Mouse (Mus musculus) telencephalon, adult 2 months (tissue): ENCODE measurements around the gene Gsta2.
"Not testable (repeated sequence)": the region's sequence is repeated elsewhere in the genome, so short reads cannot be mapped to it uniquely, and the experiment has no call there.

Source experiments
- DNase-seq: peaks from one replicate; pipeline ENCODE4 v3.0.0-alpha.2; 2011; ENCODE audit warnings: low read depth, low spot score

The Gsta2 gene

DNA sequence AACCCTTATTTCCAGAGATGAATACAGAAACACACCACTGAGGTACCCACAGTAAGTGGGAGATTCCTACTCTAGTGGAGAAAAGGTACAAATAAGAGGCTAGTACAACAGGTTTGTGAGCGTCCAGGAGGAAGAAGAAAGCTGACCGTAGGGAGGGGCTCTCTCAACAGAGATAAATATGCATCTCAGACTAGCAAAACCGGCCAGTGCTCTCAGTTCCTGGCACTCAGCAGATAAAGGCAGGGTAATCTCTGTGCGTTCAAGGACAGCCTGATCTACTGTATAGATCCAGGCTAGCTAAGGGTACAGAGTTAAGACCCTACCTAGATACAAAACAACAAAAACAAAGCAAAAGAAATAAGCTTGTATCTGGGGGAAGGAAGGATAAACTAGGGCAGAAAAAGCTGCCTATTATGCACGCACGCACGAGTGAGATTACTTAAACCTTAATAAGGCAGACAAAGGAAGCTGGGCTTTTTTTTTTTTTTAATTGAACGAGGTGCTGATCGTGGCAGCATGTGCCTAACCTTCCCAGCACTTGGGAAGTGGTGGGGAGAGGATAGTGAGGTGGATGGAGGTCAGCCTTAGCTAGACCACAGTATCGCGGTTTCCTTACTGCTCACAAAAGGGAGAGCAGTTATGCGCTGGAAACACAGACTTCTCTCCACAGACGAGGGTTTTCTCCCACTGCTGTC lies 10.4 kb upstream of the Gsta2 start:
- DNase-seq: no peak

DNA sequence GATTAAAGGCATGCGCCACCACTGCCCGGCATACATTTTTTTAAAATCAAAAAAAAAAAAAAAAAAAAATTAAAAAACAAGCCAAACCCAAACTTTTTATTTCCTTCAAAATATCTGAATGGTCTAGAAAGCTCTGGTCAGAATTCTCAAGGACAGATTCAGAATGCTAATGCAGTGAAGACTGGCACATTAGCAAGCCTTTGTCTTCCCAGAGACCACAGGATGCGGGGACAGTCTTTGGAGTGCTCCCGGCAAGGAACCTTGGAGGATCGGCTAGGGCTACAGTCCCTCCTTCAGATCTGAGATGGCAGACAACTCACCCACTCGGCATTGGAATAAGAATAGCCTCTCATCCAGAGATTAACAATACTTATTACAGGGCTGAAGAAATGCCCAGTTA lies 9.1 kb upstream of the Gsta2 start:
- no peak for DNase-seq

DNA sequence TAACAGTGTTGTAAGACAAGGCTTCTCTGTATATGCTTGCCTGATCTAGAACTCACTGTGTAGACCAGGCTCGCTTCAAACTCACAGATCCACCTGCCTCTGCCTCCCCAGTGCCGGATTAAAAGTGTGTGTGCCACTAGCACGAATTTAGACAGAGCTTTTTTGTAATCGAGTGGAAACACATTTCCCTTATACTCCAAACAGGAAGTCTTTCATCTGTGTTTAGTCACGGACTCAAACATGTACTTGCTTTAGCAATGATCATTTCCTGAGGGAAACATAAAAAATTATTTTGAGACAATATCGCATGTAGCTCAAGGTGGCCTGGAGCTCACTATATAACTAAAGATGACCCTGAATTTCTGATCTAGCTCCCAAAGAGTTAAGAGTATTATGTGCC lies 7.8 kb upstream of the Gsta2 start:
- DNase-seq: no peak

DNA sequence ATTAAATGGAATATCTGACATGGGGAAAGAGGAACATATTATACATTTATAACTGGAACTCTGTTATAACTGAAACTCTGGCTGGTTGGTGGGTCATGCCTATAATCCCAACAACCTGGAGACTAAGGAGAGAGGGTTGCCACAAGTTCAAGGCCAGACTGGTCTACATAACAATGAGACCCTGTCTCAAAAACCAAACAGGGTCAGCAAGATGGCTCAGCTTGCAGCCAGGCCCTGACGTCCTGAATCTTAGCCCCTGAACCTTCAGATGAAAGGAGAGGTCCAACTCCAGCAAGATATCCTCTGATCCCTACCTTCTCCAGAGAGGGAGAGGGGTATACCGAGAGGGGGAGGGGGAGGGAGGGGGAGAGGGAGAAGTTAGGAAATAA lies 4.9 kb upstream of the Gsta2 start:
- no peak for DNase-seq

DNA sequence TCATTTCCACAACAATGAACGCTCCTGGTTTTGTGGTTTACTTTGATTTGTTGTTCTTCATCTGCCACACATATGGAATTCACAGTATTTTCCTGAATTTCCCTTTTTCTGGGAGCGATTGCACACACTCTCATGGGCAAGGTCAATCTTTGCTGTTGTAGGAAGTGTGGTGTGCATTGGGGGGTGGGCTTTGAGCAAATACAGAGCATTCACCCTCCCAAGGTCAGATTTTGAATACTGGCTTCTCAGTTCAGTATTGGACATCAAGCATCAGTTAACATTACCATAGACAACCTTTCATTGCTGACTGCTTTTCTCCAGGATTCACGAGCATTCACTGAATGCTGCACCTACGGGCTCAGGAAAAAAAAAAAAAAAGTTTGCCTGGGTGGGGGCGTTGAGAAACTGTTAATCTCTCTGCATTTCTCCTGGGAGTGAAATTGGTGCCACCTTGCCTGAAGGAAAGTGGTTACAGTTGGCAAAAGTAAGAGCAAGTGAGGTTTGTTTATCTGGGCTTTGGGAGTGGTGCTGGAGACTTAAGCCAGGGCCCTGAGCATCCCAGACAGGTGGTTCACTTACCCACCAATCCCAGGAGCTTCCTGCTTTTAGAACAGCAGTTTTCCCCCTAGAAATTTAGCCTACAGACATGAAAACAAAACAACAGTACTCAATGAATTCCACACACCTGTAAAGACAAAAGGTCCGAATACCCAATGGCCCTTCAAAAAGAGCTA lies 4.3 kb upstream of the Gsta2 start:
- no peak for DNase-seq

DNA sequence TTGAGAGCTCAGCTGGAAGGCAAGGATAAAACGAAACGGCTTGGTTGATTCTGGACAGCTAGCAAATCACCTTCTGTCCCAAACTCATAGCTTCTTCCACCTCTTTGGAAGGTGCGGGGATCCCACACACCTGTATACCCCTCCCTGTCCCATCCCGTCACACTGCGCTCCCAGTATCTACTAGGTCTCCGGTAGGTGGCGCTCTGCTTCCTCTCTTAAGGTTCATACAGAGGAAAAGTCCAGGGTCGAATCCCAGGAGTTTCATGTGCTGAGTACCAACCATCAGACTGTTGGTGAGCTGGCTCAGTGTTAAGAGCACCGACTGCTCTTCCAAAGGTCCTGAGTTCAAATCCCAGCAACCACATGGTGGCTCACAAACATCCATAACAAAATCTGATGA lies 2.5 kb upstream of the Gsta2 start:
- DNase-seq: peak; percentile 16

DNA sequence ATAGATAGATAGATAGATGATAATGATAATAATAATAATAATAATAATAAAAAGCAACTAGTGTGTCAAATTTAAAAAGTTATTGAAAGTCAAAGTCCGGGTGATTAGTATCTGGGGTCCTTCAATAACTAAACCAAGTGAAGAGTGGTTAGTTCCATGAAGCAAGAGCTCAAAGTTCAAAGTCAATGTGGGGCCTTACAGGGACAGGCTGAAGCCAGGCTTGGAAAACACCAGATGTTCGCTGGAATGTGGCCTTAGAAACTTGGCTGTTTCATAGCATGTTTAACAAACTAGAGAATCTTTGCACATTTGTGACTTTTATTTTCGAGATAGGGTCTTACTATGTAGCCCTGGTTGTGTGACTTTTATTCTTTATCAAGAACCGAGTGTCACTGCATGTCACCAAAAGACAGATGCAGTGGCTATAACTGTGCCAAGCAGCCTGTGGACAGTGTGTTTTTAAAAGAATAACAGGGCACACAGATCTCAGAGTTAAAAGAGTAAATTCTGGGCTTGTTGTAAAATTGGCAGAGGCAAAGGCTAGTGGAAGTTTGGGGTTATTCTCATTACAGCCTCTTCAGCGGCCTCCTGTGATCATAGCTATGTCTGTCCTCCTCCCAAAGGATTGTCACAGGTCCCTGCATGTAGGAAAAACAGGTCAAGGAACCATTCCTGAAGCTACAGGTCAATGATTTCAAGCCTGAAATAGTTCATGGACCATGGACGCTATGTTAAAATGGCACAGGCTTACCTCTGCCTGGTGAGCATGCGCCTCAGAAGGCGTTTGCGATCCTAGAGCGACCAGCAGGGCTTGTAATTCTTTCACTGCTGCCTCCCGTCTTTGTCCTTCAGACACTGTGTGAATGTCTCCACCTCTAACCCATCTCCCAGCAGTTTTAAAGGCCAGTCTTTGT lies 666 bp downstream of the Gsta2 start:
- DNase-seq: no peak

DNA sequence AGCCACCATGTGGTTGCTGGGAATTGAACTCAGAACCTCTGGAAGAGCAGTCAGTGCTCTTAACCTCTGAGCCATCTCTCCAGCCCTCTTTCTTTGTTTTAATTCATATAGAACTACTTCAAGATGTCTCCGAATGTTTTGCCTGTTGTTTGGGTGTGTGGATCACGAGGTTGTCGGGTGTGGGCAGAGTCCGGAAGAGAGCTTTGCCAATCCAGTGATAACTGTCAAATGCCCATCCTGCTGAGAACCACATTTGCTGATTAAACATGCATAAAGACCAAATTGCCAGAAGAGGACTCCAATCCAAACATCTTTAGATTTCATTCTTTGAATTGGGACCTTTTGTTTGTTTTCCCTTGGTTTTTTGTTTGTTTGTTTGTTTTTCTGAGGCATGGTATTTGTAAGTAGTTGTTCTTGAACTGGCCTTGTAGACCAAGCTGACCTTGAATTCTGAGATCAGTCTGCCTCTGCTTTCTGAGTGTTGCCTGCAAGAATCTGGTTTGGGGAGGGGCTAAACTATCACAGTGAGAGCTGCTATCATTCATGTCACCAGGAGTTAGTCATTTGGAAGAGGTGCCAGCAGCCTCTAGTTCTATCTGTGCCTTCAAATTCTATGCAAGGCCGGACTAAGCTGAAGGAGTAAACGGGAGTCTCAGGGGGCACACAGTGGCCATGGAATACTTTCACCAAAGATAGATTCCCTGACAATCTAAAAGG lies 3.9 kb downstream of the Gsta2 start:
- no peak for DNase-seq

DNA sequence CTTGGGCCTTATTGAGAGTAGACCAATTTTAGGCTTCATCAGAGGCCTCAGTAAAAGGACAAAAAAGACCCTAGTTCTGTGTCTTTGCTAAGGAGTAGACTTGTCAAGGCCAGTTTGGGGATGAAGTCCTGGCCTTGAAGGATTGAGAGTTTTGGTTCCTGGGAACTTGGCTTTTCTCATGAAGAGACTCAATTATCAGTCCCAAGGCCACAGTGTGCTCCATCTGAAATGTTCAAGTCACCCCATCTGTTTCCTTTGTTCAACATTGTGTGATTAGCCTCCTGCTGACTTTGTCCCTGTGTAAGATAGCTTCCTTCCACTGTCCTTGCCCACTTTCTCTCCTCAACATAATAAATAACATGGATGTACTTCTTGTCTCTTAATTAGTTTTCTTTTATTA lies 5.6 kb downstream of the Gsta2 start:
- not testable (repeated sequence) for DNase-seq

DNA sequence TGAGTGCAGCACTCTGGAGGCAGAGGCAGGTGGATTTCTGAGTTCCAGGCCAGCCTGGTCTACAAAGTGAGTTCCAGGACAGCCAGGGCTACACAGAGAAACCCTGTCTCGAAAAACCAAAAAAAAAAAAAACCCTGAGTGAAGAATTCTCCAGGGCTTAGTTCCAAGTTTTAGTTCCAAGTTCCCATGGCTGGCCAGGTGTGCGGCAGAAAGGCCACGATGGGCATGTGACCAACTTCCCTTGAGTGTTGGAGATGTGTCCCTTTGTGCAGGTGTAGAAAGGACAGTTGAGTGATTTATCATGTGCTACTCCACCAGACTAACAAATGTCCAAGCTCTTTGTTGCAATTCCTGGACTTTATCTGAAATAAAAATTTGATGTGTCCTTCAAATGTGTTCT lies 6.4 kb downstream of the Gsta2 start:
- DNase-seq: not testable (repeated sequence)

DNA sequence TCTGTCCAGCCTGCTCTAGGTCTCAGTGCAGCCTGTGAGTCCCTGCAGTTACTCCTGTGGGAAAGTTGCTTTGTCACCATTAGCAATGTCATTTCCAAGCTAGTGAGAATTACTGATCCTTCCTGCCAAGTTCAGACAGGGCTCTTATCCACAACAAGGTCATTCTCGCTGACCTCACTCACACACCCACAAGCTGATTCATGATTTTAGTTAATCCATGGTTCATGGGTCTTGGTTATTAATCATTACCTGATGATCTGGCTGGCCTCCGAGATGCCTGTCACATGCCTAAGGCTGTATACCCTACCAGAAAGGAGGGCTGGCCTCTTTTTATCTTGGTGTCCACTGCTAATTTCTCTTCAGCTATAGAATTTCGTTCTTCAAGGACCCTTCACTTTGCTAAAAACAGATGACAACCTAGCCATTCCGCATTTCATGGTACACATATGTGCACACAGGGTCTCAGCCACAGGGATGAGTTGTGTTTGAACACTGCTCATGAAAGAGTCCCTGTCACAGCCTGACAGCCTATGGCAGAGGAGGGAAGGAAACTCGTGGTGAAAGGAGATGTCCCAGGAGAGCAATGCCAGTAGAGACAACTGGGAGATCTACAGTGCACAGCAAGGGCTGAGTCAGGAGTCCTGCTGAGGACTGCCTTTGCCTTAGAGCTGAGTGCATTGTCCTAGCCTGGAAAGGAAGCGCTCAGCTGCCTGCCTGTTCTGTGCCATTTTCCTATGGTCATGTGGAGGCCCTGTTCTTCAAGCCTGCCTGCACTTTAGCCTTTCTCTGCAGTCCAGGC lies 7.2 kb downstream of the Gsta2 start:
- DNase-seq: not testable (repeated sequence)

DNA sequence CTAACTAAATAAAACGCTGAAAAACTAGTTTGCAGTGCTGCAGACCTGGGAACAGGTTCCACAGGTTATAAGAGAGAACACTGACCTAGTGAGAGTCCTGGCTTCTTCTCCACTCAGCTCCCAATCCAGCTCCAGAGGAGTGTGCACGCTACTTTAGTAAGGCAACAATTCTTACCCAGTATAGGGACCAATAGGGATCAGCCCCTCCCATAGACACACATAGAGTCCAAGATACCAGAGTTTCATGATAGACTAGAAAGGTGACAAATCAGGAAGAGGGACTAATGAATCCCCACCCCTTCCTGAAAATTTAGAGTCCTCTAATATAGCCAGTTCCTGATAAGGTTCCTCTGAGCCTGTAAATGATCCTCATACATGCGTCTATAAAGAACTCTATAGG lies 8.6 kb downstream of the Gsta2 start:
- no peak for DNase-seq

DNA sequence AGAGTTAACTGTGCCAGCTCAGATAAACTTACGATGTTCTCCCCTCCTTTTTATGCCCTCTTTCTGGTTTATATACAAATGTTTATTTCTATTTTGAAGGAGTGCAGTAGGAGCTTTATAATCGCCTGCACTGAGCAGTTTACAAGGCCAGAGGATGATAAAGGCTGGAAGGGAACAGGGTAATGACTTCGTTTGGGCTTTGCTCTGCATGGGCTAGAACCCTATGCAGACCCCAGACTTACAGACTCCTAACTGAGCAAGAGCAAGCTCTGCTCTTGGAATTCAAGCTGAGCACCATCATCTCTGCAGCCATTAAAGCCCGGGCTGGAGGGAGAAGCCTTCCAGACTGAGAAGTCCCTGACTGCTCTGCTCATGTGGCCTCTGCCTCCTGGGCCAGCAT lies 10.4 kb downstream of the Gsta2 start:
- DNase-seq: not testable (repeated sequence)

DNA sequence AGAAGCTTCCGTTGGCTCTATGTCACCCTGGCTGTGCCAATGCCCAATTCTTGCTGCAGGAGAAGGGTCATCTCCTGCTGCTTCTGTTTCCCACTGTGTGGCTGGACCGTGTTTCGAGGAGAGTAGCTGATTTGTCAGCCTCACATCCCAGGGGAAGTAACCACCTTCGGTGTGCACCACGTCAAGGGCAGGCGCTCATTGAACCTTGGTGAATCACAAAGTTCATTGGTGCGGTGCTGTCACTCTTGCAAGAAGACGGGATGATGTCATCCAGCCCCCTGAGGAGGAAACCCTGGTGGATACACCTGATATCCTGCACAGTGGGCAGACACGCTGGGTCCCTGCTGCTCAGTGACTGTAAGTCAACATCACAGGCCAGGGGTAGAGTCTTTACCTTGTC lies 12.5 kb downstream of the Gsta2 start:
- not testable (repeated sequence) for DNase-seq

DNA sequence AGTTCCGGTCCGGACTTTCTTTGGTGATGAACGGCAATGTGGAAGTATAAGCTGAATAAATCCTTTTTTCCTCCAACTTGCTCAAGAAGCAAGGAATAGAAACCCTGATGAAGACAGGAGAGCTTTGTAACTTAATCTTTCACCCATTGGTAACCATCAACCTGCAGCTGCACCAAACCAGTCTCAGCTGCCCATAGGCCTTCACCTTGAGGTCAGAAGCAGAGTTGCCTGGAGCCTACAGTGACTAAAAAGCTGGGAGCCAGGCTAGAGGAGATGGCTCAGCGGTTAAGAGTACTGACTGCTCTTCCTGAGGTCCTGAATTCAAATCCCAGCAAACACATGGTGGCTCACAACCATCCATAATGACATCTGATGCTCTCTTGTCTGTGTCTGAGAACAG lies 13.1 kb downstream of the Gsta2 start:
- DNase-seq: not testable (repeated sequence)

DNA sequence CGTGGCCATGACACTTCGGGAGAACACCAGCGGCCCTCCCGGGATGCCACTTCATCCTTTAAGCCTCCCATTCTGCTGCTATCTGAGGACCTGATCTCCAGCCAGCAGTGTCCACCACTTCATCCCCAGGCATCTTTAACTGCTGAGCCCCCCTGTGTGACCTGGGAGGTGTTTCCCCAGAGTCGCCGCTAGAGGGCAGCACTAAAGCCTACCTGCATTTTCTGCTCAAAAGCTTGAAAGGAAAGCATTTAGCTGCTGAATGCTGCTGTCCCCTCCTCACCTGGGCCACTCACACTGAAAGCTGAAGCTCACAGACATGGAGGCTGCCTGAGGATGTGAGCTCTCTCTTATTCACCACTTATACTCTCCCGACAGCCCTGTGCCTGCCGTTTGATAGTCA lies 15.3 kb downstream of the Gsta2 start:
- not testable (repeated sequence) for DNase-seq

DNA sequence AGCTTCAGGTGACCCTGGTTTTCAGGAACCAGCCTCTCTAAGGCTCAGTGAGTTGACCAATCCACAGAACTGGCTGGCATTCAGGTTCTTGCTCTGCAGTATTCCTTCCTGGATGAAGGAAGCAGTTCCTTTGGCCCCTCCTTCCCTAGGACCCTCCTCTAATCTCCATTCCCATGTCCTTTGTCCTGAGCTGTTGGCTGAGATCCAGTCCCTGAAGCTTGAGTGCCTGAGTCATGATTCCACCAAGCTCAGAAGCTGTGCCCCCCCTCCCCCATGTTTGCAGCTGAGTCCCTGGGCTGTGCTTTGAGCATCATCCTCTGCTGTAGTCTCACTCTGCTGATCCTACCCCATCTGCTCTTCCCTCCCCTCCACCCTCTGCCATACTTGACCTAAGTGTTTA lies 18.5 kb downstream of the Gsta2 start:
- DNase-seq: not testable (repeated sequence)

DNA sequence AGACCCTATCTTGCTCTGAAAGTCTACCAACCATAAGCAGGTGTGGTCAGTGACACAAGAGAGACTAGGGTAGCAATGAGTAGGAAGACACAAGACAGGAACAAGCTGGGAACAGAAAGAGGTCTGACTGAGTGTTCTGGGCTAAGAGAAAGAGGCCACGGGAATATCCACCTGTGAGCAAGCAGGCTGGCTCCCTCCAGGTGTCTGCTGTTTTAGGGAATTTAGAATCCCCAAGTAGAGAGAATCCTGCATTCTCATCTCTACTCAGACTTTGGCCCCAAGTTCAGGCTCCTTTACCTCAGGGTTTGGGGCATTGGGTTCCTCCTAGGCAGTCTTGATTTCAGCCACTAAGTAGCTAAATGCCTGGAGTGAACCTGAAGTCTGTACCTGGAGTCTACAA lies 28.3 kb downstream of the Gsta2 start, which contains the start of gene Omt2b:
Omt2b (plus strand) TSS at position 301 of the 400 bp plus-strand sequence.
- DNase-seq: not testable (repeated sequence)

DNA sequence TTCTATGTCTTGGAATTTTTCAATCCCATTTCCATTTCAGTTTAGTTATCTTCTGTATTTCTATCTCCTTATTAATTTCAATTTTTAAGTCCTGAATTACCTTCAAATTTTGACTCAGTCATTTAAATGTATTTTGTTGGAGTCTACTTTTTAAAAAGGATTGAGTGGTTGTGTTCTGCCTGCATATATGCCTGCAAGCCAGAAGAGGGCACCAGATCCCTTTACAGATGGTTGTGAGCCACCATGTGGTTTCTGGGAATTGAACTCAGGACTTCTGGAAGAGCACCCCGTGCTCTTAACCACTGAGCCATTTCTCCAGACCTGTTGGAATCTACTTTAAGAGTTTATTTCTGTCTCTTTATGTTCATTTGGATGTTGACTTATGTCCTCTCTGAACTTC lies 36.1 kb downstream of the Gsta2 start:
- DNase-seq: peak; percentile 2

DNA sequence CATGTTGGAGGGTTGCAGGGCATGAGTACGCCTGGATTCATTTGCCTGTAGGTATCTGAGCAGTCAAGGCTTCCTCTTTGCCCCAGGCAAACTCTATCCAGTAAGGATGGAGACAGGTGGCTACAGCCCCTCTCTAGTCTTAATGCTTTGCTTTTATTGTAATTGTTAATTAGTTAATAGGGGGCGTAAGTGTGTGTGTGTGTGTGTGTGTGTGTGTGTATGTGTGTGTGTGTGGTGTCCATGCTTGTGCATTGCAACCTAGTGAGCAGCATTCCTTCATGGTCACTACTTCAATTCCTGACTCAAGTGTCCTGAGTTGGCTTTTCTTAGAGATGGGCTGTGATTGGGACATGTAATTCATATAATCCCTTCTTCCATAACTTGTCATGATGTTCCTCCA lies 40.9 kb downstream of the Gsta2 start, which contains the start of gene Omt2a:
Omt2a (minus strand) TSS at position 101 of the 400 bp plus-strand sequence.
- no peak for DNase-seq

DNA sequence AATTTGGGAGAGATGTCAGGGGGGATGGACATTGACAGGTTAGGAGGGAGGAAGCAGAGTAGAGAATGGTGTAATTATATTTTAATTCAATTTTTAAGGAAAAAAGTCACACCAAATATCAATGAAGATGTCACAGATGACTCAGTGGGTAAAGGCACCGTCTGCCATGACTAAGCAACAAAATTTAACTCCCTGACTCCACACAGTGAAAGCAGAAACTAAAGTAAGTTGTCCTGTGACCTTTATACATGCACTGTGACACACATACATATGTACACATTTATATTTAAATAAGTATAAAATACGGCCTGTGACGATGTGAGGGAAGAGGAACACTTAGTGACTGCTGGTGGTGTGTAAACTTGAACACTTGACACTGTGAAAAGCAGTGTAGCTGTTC lies 47.5 kb downstream of the Gsta2 start:
- DNase-seq: not testable (repeated sequence)
